Mouse (Mus musculus) mesoderm, embryonic 11.5 days (tissue): ENCODE measurements at regions not wholly inside any gene's neighbourhood (a gene's known extent, or its start where the extent isn't known, plus 50 kb on each side); places are given as distances from the start of the nearest gene placed in this dataset.

ENCODE experiments used
- DNase-seq: peaks from one replicate; pipeline ENCODE4 v3.0.0-alpha.2; 2012; ENCODE audit warnings: low read depth, low spot score

DNA sequence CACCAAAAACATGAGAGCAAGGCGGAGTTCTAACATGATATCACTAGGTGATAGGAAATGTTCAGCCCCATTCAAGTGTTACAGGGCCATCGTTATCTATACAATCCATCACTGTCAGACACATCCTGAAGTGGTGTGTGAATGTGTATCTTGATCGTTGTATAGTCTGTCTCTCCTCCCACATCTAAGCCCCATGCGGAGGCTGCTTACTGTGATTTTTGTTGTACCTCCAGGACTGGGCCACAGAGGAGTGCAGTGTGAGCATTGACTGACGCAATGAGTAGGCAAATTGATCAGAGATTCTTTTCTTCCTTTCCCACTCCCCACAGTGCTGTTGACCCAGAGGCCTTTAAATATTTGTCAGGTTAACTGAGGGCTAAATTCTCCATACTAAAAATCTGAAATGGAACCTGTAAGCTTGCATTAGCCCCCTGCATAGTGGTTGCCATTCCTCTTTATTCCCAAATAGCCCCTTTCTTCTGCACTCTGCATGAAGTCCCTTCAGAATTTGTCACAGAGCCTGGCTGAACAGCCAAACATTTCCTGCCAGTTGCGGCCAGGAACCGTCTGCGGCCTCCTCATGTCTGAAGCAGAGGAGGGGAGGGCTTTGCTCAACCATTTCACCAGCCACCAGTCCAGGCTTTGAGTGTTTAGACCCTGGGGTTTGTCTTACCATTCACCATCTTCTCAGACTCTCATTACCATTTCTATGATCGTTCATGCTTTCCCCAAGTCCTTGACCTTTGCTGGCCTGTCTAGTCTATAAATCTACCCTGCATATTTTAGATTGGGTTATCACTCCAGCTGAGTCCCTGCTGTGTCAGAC is 119.3 kb downstream of the Ttc8 start:
- DNase-seq: peak; percentile 39

DNA sequence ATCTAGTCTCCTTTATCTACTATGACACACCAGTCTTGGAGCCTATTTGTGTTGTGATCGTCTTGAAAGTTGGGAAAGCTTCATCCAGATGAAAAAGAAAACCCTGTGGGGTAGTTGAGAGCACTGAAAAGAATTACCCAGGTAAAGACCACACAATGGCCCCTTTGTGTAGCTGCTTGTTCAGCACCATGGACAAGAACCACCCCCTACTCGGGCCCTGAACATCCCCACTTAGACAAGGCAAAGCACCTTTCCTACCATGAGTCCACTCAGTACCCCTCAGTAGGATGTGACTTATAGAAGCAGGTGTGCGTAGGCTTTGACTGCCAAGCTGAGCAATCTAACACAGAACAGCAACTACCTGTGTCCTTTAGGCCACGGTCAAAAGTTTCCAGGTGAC is 121.2 kb downstream of the Ttc8 start:
- peak; percentile 53 for DNase-seq

DNA sequence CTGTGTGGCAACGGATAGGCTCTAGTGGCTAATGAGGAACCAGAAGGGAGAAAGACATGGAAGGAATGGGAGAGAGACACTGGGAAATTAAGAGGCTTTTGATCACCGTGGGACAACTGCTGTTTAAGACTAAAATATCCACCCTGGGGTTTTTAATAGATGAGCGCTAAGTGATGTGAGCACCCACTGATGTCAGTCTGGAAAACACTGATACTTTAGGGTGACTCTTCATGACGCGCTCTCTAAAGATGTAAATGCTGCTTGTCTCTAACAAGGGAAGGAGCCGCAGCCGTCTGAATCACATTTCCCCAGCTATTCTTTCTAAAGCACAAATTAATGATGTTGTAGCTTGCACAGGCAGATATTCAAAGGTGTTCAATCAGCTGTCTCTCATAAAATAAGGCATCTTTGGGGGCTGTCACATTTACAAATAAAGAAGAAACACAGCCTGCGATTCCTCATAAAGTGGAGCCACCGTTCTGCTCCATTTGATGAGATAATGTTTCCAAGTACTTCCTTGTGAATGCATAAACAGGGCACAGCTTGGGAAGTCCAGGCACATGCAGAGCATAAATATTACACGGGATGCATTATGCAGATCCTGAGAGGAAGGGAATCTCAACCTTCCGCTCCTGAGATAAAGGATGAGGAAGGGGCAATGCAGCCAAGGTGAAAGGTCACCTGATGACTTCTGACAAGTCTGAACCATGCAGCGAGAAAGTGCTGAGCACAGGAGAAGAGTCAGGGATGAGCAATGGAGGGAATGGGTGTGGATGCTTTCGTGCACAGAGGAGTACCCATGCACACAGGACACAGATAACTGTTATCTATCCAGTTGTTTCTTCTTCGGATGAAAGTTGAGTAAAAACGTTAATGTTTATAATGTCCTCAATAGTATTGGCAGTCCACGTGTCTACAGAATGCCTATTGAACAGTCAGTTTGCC is 122.8 kb downstream of the Ttc8 start:
- DNase-seq: no peak

DNA sequence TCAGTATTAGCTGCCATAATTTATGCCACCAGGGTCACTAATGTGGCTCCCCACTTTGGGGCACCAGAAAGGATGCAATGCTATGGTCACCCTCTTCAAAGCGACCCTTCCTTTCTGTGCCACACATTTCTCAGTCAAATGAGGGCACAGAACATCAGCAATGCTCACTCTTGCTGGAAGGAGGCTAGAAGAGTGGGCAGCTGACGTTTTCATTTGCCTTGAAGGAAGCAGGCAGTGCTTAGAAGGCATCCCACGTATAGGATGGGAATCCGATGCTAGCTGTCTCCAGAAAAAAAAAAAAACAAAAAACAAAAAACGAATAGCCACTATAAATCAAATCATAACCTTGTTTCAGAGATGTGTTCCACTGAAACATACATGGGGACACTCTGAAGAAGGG is 124.1 kb downstream of the Ttc8 start:
- no peak for DNase-seq

DNA sequence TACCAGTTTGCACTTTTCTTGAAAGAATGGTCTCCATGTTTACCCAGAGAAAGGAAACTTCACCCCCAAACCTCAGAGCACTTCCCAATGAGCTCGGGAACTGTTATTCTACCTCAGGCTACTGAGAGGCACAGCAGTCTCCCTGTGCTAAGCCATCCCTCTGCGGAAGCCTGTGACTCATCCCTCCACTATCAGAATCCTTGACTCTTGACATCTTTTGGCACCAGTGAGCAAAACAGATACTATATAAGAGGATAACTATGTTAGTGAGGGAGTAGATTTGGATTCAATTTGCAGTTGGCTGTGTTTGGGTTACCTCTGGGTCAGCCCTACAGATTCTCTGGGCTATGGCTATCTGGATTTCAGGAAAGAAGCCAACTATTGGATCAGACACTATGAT is 130.1 kb downstream of the Ttc8 start:
- no peak for DNase-seq

DNA sequence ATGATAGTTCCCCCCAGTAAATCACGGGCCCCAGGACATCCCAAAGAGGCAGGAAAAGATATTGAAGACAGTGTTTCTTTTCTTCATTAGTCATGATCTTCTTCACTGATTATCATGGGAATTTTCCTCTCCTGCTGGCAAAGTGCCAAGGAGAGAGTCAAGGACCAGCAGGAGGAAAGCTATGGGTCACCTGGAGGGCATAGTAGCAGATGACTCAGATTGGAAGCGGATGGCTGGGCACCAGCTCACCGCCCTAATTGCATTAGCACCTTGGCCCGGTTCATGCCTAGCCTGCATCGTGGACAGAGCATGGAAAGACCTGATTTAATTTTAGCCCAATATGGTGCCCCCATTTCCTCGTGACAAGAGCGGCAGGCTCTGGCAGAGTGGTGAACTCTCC is 132.2 kb downstream of the Ttc8 start:
- no peak for DNase-seq

DNA sequence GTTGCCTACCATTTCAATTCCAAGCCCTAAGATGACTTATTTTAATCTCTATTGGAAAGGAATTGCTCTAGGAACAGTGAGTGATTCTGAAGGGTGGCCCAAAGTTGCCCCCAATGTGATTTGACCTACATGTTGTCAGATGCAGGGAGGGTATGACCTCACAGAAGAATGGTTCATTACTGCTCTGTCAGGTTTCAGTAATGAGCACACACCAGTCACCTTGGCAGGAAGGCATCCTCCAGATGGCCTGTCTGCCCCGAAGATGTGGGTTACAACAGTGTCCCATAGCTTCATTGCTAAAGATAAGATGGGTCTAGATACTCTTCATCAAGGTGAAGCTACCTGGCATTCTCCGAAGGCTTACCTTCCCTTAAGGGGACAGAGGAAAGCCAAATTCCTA is 137.1 kb downstream of the Ttc8 start:
- no peak for DNase-seq

DNA sequence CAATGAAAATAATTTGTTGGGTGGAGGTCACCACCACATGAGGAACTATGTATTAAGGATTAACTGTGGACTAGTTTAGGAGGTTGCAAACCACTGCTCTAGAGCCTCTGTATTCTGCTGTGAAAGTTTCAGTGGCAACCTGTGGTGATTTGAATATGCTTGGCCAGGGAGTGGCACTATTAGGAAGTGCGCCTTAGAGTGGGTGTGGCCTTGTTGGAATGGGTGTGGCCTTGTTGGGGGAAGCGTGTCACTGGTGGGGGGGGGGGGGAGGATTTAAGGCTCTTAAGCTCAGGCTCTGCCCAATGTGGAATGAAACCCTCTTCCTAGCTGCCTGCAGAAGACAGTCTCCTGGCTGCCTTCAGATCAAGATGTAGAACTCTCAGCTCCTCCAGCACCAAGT is 138.5 kb downstream of the Ttc8 start:
- DNase-seq: no peak

DNA sequence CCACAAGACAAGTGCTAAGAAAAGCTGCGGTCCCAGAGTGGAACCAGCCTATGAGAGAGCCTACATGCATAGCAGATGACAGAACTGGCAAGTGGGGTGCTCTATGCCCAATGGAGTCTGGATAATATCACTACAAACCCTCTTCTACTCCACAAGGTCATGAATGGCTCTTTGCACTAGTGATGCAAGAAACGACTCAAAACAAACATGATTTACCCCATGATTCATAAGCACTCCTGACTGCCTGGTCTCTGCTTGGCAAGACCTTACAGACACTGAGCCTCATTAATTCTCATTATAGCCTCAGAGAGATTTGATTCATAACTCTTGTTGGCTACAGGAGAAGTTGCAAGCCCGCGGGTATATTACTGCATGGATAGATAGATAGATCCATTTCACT is 139.1 kb downstream of the Ttc8 start:
- no peak for DNase-seq

DNA sequence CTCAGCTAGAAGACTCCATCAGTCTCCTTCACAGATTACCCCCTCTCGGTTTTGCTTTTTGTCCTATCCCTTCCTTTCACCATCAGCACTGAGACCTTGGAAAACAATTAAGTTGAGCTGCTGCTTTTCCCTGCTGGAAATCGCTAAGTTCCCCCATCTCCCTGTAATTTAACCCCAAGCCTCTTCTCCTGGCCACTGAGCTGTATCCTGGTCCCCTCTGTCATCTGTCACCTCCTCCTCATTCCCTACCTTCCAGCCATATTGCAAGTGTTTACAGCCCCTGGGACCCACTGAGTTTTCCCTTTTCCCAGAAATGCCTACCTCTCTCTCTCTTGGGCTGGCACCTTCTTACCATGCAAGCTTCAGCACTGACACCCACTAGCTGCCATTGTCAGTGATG is 140.3 kb downstream of the Ttc8 start:
- no peak for DNase-seq

DNA sequence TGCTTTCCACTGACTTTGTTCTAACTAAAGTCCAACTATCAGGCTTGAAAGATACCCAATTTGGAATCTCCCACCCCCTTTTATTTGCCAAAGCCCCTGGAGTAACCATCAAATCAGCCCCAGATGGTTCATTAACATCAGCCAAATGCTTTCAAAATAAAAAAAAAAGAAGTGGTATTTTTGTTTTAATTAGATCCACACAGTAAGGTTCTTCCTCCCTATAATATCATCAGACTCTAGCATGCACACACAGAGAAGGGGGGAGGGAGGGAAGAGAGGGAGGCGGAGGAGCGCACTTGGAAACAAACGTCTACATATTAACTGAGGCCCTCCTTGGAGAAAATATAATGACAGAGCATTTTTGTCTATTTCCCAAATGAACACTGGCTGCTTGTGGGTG is 143.1 kb downstream of the Ttc8 start:
- no peak for DNase-seq

DNA sequence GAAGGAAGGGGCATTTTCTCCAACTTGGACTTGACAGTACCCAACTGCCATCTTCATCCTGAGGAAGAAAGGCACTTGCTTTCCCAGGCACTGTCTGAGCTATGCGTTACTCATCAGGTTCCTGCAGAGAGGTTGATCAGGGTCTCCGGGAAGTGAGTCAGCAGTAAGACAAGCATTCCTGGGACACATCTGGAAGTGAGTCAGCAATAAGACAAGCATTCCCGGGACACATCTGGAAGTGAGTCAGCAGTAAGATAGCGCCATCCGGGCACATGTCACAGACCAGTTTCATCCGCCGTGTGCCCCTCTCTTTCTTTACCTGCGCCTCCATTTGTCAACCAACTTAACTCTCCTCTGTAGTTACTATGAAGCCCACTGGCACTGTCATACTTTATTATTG is 143.5 kb downstream of the Ttc8 start:
- DNase-seq: no peak

DNA sequence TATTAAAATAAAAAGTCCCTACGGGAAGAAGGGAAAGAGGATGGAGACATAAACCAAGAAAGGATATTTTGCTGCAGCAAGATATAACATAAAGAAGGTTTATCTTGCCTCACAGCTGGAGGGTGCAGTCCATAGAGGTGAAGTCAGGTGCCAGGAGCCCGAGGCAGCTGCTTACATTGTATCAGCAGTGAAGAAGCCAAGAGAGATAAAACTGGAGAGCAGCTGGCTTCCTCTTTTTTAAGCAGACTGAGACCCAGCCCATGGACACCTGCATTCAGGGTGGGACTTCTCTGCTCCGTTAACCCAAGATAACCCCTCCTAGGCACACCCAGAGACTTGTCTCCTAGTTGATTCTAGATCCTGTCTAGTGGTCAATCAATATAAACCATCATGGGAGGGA is 147.6 kb downstream of the Ttc8 start:
- no peak for DNase-seq

DNA sequence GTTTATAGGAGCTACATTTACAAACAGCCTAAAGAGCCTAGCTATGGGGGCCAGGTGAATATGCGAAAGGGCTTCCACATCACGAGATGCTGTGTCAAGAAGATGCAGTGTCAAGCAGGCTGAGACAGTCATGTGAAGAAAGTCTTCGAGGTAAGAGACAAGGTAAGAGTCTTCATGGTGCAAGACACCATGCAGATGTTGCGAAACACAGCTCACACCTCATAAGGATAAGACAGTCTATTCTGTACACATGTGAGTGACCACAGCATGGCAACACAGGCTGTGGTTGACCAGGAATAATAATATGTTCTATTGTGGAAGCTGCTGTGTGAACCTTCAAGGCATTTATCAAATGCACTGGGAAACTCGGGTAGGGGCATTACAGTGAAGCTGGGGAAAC is 153.4 kb downstream of the Ttc8 start:
- DNase-seq: no peak

DNA sequence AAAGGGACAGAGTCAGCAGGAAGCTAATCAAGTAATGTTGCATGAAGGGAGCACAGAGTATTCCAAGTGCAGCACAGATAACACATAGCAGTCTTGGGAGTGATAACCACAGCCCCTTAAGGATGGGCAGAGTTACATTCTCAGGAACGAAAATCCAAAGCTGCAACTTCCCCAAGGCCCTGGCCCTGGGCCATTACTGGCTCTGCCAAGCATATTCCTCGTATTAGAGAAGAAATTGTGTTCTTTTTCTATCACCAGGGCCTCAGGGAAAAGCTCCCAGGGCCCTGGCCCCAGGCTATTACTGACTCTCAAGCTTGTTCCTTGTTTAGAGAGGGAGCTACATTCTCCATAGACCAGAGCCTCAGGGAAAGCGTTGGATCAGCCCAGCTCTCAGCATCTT is 157.0 kb downstream of the Ttc8 start:
- DNase-seq: no peak

DNA sequence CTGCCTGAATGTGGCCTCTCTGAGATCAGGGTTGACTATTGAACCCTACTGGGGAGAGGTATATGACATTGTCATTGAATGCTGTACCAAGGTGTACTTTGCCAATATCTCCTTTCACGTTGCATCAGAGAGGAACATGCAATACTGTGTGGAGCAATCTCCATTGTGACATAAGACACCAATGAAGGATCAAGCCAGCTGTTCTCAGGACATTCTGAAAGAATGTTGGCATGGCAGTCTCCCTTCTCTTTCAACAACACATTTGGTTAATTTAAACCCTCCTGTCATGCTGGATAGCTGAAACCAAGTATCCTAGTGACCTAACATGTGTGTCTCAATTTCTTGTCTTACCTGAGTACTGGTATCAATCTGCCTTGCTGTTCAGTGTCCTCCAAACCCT is 159.5 kb downstream of the Ttc8 start:
- DNase-seq: no peak

DNA sequence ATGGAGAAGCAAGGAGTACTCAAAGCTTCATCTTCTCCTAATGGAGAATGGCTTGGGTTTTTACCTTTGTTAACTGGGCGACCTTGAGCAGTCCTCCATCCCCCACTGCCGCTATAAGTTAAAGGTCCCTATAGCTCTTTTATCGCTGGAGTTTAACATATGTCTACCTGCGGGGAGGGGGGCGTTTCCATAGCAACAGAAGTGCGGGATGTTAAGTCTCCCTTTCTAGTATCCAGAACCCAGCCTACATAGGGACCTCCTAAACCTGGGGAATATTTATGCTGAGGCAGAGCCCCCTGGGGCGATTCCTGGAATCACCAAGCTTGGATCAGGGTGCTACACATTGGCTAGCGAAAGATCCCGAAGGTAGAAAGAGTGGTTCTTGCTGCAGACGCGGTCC is 163.2 kb downstream of the Ttc8 start:
- DNase-seq: no peak

DNA sequence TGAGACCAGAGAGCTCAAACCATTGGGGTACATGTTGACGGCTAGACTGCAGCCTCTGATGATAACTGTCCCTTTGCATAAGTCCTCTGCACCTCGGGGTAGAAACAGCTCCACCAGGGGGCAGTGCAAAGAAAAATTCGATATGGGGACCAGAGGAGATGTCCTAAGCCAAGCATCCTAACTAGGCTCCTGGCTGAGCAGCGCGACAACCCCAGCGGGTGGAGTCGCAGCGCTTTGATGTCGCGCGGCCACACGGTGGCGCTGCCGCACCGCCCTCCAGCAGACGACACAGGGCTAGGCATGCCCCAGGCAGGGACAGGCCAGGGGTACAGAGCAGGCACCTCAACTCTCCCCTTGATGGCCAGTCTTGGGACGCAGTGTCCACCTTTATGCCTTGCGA is 163.8 kb downstream of the Ttc8 start:
- peak; percentile 92 for DNase-seq

DNA sequence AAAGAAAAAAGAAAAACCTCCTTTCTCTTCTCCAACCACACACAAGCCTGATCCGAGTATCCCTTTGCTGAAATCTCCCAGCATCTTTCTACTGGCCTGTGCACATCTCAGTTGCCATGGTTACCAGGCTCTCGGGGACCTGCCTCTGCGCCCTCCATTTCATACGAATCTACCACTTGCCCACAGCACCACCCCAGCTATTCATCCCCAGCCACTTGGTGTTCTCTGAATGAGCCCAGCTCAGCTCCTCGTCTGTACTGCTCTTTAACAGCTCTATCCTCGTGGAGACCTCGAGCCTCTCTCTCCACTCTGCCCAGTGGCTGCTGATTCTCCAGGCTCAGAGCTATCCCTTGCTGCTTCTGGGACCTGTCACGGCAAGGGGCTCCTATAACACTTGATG is 166.9 kb downstream of the Ttc8 start:
- no peak for DNase-seq

DNA sequence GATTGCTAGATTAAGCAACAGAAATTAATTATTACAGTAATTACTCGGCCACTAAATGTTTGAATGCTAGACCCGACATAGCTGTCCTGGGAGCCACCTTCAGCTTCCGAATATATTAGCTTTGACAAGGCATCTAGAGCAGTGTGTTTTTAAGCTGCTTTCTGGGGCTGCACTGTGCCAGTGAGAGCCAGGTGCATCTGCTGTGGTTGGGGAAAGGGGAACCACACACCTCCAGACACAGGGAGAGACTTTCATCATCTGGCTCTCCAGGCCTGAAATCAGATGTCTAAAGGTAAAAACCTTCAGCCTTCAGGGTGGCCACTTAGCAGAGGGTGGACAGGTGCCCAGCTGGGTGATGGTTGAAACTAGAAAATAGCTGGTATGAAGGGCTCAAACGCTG is 171.4 kb downstream of the Ttc8 start:
- no peak for DNase-seq

DNA sequence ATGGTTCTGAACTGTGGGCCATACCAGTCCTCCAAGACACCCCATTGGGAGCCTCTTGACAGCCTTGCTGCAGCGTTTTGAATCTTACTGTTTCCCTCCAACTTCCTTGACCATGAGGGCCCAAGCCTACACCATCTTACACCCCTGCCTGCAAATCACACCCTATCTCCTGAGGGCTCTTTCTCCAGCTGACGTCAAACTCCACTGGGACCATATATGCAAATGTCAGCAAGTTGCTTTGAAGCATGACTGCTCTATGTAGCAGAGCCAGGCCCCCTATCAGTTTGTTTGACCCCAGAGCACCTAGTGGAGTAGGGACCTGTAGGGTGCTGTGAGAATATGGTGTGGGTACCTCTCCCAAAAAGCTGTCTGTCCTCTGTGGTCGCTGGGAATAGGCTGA is 172.8 kb downstream of the Ttc8 start:
- no peak for DNase-seq

DNA sequence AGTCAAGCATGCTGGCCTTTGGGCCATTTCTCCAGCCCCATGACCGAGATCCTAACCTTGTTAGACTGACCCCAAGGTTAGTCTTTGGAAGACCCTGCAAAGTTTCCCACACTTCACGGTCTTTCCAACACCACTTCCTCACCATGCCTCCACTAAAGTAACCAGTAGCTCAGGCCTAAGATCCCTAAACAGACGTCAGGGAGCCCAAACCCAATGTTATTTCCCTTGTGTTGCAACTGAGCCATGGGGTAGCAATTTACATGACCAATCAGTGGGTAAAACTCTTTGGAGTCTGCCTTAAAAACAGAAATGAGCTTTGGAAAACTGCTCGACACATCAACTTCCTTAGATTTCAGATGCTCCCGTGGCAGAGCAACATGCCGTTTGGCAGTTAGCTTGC is 173.6 kb downstream of the Ttc8 start:
- DNase-seq: no peak
